Mouse (Mus musculus): ENCODE data around the gene Hmx3. TPM values are rescaled to one million over a fixed set of nuclear protein-coding genes. Genes with fewer than 3 reads are reported as not detected.

The Hmx3 gene
- total and polyA plus RNA-seq, 3 experiments = not detected

- in situ Hi-C loops (cut with MboI; ENCODE audit: low pct_ligation_motif_present, low pct_unique_long_range_greater_than_20kb, low sequenced_read_pairs) = loop anchor here (25.0 kb wide), 1 partner anchor 239 kb away; no protein-coding TSS in a partner anchor
- Histone ChIP-seq H3K27ac (ENCODE audit: insufficient read depth, low read depth) (no peak within 1 kb of the TSS), H3K4me1 (ENCODE audit: control insufficient read depth in 1 of 2, insufficient read depth in 2 of 2) (peaks cover 6 to 10% of the 10 kb centered on the region in 2 experiments; a peak in 3 of 4 replicates), H3K27me3 (replicated peaks) (peaks cover 68% of the 10 kb centered on the region), H3K79me2 (replicated peaks; ENCODE audit: control insufficient read depth, extremely low read depth, insufficient read depth, poor library complexity, severe bottlenecking) (no peaks in the 10 kb centered on the region), H3K36me3 (replicated peaks in 1 of 2; ENCODE audit: control insufficient read depth in 1 of 2, insufficient read depth in 1 of 2, low read length in 1 of 2) (no peaks in the 10 kb centered on the region), H3K4me2 (ENCODE audit: insufficient read depth, low read depth, poor library complexity, severe bottlenecking) (no peak within 1 kb of the TSS), H3K4me3 (replicated peaks in 1 of 3; ENCODE audit: low read depth in 2 of 3, low read length in 2 of 3, poor library complexity in 1 of 3) (no peak within 1 kb of the TSS), H3K9me3 (replicated peaks; ENCODE audit: low read length) (peaks cover 11% of the 10 kb centered on the region), H3K9ac (ENCODE audit: insufficient read depth, low read depth) (no peak within 1 kb of the TSS)
- DNase-seq (ENCODE audit: extremely low read depth) = no peak
- dilution Hi-C loops (cut with MboI; ENCODE audit: extremely low pct_ligation_motif_present, extremely low pct_unique_long_range_greater_than_20kb, low sequenced_read_pairs) = no loop called here
- no peak for TF ChIP-seq POLR2AphosphoS2 (IDR thresholded peaks at IDR 0.05; ENCODE audit: low read depth, low read length)
- TF ChIP-seq RAD21 (IDR thresholded peaks at IDR 0.05; ENCODE audit: low read depth, low read length) = no peak
- no peak for TF ChIP-seq USF2 (conservative IDR thresholded peaks at IDR 0.05; ENCODE audit: low read depth, low read length)
- no peak for TF ChIP-seq TCF12 (IDR thresholded peaks at IDR 0.05; ENCODE audit: low read depth, low read length)
- no peak for TF ChIP-seq CTCF (conservative IDR thresholded peaks at IDR 0.05 in 1 of 2, IDR thresholded peaks at IDR 0.05 in 1 of 2; ENCODE audit: low read depth in 2 of 2, low read length in 2 of 2)
- no peak for TF ChIP-seq SIN3A (IDR thresholded peaks at IDR 0.05; ENCODE audit: low read length)
- no peak for TF ChIP-seq MAX (IDR thresholded peaks at IDR 0.05; ENCODE audit: low read length)
- no peak for TF ChIP-seq TBP (conservative IDR thresholded peaks at IDR 0.05; ENCODE audit: low read depth, low read length)
- TF ChIP-seq JUN (IDR thresholded peaks at IDR 0.05; ENCODE audit: insufficient read depth, low read depth, low read length) = no peak
- no peak for TF ChIP-seq KAT2A (IDR thresholded peaks at IDR 0.05; ENCODE audit: insufficient replicate concordance, low read length)
- TF ChIP-seq ZMIZ1 (IDR thresholded peaks at IDR 0.05; ENCODE audit: low read depth, low read length) = no peak
- no peak for TF ChIP-seq ETS1 (conservative IDR thresholded peaks at IDR 0.05; ENCODE audit: low read depth, low read length)
These were observed 5.8 kb downstream of the Hmx3 start, which contains the start of gene Hmx2 for GRCm38 (mm10) chr7:131548473-131548872. Hmx2 (plus strand) TSS chr7:131548773.

- H3K79me2 ChIP-seq (replicated peaks; ENCODE audit: control insufficient read depth, extremely low read depth, insufficient read depth, poor library complexity, severe bottlenecking) = no peaks in the 10 kb centered on the region
- H3K27ac ChIP-seq (ENCODE audit: insufficient read depth, low read depth) = no peak overlapping the region
- no peak for DNase-seq (ENCODE audit: extremely low read depth)
- TF ChIP-seq HCFC1 (IDR thresholded peaks at IDR 0.05; ENCODE audit: low read depth, low read length) = no peak
- TF ChIP-seq E2F4 (IDR thresholded peaks at IDR 0.05; ENCODE audit: insufficient replicate concordance, low read depth, low read length) = no peak
- TF ChIP-seq USF1 (IDR thresholded peaks at IDR 0.05; ENCODE audit: low read depth, low read length) = no peak
- no peak for TF ChIP-seq RCOR1 (conservative IDR thresholded peaks at IDR 0.05; ENCODE audit: low read depth, low read length)
- no peak for TF ChIP-seq CTCF (conservative IDR thresholded peaks at IDR 0.05 in 1 of 2, IDR thresholded peaks at IDR 0.05 in 1 of 2; ENCODE audit: low read depth in 2 of 2, low read length in 2 of 2)
- TF ChIP-seq ZNF384 (IDR thresholded peaks at IDR 0.05; ENCODE audit: low read depth, low read length) = no peak
- TF ChIP-seq IRF4 (IDR thresholded peaks at IDR 0.05; ENCODE audit: low read depth, low read length) = no peak
- TF ChIP-seq ELF1 (IDR thresholded peaks at IDR 0.05; ENCODE audit: low read depth, low read length) = no peak
- H3K4me2 ChIP-seq (ENCODE audit: insufficient read depth, low read depth, poor library complexity, severe bottlenecking) = no peak overlapping the region
- H3K36me3 ChIP-seq (replicated peaks in 1 of 2; ENCODE audit: control insufficient read depth in 1 of 2, insufficient read depth in 1 of 2, low read length in 1 of 2) = peaks cover 2 to 5% of the 10 kb centered on the region in 2 experiments
- in situ Hi-C loops (cut with MboI; ENCODE audit: low pct_ligation_motif_present, low pct_unique_long_range_greater_than_20kb, low sequenced_read_pairs) = no loop called here
- H3K9me3 ChIP-seq (replicated peaks; ENCODE audit: low read length) = no peaks in the 10 kb centered on the region
- H3K4me3 ChIP-seq (replicated peaks in 1 of 3; ENCODE audit: low read depth in 2 of 3, low read length in 2 of 3, poor library complexity in 1 of 3) = no peak overlapping the region
- H3K27me3 ChIP-seq (replicated peaks) = peaks cover 78% of the 10 kb centered on the region
- dilution Hi-C loops (cut with MboI; ENCODE audit: extremely low pct_ligation_motif_present, extremely low pct_unique_long_range_greater_than_20kb, low sequenced_read_pairs) = no loop called here
- peaks cover 6 to 20% of the 10 kb centered on the region in 2 experiments; a peak in 3 of 4 replicates for H3K4me1 ChIP-seq (ENCODE audit: control insufficient read depth in 1 of 2, insufficient read depth in 2 of 2)
- no peak overlapping the region for H3K9ac ChIP-seq (ENCODE audit: insufficient read depth, low read depth)
These were observed 8.8 kb downstream of the Hmx3 start for GRCm38 (mm10) chr7:131551471-131551870.

All from CH12.LX (cell line).